Mouse (Mus musculus) gastrocnemius, postnatal 4 days (tissue): ENCODE measurements at regions not wholly inside any gene's neighbourhood (a gene's known extent, or its start where the extent isn't known, plus 50 kb on each side); places are given as distances from the start of the nearest gene placed in this dataset.

Experiments used
- DNase-seq, 2 experiments: peaks; one replicate each; pipeline ENCODE4 v3.0.0; 2021 to 2022; ENCODE audit warnings: low spot score in 2 of 2, mixed read lengths in 2 of 2

GRCm38 (mm10) chr11:31540816-31541215 is 130.9 kb downstream of the Bod1 start:
- DNase-seq = no peak

DNA sequence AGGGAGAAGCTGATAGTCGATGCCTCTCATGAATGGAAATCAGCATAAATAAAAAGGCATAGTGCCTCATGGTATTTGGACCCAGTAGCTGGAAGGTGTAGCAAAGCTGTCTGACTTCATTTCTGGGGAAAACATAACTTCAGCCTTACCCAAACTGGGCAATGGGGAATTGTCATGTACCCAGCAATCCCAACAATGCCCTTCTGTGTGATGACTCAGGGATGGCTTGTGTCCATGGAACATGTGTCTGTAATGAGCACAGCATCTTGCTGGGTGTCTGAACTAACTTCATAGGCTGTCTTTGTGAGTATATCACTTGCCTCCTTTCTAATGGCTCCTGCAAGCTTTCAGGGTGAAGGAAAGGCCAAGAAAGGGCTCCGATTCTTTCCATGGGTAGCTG is 140.3 kb downstream of the Bod1 start:
- no peak for DNase-seq

DNA sequence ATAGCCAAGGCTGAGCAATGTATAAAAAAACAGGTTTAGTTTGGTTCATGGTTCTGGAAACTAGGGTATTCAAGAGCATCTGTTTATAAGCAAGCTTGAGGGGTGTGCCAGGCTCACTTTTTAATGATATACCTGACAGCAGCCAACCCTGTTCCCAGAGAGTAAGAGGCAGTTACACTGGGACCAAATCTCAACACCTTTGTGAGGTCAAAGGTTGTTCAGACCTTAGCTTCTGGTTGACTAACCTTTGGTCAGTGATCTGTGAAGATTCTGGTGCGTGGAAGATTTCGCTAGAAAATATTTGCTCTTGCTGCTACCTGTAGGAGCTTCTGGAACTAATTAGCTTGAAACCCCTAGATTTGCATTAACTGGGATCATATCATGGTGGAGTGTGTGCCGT is 140.8 kb downstream of the Bod1 start:
- no peak for DNase-seq

DNA sequence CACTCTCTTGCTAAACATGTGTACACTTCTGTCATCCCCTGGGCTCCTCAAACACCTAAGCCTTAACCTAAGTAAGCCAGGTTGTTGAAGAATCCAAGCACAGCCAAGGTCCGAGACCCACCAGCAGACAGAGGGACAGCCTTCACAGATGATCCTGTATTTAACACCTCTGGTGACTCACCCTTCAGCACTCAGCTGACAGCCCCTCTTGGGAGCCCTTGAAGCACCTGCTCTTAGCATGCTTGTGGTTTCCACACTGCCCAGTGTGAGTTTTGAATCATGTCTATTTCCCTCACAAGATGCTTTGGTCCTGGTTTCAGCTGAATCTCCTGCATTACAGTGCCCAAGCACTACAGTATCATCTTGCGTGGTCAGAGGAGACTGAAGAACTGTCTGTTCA is 142.0 kb downstream of the Bod1 start:
- no peak for DNase-seq

- no peak for DNase-seq
Observed at GRCm38 (mm10) chr11:31524708-31525107, 147.0 kb downstream of the Bod1 start.

GRCm38 (mm10) chr11:31524065-31524618 is 147.5 kb downstream of the Bod1 start:
- DNase-seq = no peak

GRCm38 (mm10) chr11:31522127-31522526 is 149.6 kb downstream of the Bod1 start:
- DNase-seq = no peak

- DNase-seq = no peak
Observed at GRCm38 (mm10) chr11:31520909-31521308, 150.8 kb downstream of the Bod1 start.

DNA sequence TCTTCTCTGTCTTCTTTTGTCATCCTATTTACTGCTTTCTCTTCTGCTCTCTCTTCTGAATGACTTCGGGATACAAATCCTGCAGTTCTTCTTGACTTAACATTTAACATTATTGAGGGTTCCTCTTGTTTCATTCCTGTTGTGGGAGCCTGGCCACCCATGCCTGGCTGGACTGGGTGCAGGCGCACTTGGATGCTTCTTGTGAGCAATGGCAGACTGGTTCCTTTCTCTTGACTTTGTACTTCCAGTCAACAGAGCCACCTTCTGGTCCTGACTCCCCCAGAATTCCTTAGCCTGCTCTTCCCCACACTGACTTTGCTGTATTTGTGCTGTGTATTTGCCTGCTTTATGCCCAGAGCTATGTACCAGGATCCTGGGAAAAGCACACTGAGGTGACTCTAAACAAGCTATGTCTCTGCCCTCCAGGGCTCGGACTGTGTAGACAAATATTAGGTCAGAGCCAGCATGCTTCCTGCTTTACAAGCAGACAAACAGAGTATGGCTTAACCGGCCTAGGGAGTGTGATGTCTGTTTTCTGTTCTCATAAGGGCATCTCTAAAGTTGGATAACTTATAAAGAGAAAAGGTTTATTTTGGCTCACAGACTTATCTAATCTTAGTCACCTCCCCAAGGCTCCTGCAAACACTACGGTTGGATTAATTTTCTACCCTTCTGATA is 133.5 kb upstream of the Stc2 start:
- DNase-seq = no peak

DNA sequence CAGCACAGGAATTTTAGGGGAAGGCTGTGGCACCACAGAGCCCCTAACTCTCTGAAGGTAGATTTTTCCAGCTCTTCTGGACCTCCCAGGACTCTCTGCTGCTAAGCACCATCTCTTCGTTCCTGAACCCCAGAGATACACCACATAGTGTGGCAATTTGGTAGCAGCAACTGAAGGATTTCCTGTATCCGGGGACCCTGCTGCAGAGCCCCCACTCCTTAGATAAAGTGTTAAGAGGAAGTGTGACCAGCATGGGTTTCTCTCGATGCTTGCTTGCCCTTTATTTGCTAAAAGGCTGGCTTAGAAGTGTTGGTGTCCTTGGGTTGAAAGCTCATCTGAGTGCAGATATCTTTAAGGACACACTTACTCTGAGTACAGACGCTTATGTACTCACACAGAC is 115.6 kb upstream of the Stc2 start:
- no peak for DNase-seq

GRCm38 (mm10) chr11:31481057-31481340 is 111.1 kb upstream of the Stc2 start:
- no peak for DNase-seq

DNA sequence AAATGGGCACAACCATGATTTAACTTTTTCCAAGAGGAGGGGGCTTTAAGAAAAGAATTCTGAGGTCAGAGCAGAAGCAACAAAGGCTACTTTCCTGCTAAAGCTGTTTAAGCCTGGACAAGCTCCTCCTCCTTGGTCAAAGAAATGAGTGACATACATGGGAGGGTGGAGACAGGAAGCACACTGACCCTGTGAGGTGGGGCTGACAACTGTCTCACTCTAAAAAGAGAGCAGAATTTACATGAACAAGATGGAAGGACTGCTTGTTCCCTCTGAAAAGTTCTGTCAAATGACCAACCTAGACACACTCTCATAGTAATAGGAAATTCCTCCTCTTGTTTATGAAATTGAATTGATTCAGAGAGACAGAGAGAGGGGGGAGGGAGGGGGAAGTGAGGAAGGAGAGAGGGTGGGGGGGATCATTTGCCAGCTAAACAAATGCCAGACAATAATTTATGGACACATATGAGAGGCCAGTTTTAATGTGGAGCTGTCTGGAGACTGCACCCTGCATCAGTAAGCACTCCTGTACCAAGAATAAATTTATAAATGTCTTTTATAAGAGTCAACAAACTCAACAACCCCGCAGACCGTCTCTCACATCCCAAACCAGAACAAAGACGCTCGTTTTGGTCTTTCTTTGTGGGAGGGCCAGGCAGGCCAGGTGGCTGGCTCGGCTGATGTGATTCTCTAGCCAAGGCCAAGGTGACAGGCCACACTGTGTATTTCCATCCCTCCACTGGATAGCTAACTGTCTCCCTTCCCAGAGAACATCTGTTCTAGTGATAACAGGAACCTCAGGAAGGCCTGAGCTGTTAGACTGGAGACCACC is 110.6 kb upstream of the Stc2 start:
- no peak for DNase-seq

GRCm38 (mm10) chr11:31477763-31478162 is 107.9 kb upstream of the Stc2 start:
- DNase-seq = no peak

DNA sequence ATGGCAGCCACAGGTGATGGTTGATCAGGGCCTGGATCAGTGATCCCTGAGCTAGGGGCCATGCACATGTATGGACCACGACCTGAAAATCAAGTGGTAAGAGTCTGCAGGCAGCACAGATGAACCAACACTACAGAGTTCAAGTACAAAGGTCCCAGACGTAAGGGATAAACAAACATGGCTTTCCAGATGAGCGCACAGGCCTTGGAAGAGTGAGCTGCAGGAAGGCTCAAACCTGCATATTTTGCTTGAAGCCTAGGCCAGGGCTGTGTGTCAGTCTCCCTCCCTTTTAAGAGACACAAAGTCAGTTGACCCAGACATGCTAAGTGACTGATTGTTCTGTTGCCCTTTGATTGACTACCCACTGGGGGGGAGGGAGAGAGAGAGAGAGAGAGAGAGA is 107.2 kb upstream of the Stc2 start:
- DNase-seq = no peak

- no peak for DNase-seq
Observed at GRCm38 (mm10) chr11:31473017-31473416, 103.1 kb upstream of the Stc2 start.

DNA sequence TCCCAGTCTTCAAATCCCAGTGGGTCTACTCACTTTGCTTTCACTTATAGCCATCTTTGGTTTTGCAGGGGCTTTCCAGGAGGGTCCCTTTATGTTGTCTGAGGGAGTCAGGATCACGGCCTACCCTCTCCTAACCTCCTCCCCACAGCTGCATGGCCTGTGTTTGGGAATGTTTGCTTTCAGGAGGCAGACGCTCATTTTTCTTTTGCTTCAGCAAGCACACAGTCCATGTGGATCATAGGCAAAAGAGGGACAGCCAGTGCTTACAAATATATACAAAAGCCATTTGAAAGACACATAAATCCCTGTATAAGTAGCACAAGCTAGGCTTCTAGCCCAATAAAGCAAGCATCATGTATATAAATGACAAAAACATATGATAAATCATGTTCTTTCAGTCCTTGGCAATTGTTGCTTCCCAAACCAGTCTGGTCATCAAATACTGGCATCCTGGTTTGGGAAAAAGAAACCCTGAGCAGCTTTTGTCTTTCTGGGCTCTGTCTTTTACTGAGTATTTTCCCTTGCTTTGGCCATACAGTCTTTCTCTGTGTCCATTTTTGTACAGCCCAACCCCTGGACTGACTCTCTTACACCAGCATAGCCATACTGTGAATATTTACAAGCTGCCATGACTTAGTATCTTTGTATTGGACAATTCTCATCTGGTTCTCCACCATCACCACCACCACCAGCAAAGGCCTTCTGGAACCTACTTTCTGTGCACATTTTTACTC is 101.0 kb upstream of the Stc2 start:
- no peak for DNase-seq

GRCm38 (mm10) chr11:31464844-31465243 is 95.0 kb upstream of the Stc2 start:
- DNase-seq = no peak

DNA sequence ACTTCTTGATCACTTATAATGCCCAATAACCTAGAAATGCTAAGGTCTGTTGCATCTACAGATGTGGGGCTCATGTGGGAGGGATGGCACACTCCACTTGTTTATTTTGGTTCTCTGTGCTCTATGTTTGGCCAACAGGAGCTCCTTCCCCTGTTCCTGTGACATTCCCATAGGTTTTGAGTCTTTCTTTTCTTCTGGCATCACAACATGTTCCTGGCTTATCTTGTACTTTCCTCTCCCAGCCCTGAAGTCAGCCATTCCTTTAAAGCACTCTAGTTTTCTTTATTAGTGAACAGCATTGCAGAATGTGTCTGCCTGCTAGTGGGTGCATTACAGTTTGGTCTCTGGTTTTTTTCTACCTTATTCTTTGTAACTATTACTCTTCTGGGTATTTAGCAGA is 92.6 kb upstream of the Stc2 start:
- no peak for DNase-seq

DNA sequence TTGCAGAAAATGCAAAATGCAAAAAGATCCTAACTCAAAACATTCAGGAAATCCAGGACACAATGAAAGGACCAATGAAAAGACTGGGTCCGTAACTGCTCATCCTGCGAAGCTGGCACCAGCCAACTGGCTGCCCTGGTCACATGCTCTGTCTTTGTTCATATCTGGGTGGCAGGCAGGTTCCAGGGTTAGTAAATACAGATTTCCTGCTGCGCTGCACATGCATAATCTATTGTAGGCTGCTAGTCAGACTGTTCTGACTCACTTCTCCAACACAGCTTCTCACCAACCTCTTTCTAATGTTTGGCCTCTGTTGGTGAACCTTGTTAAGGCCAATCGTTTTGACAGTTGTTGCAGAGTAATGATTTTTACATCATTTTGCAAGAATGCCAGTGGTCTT is 92.0 kb upstream of the Stc2 start:
- peak in 1 of 2 experiments; percentile 1 for DNase-seq

- DNase-seq = no peak
Observed at GRCm38 (mm10) chr11:31461348-31461747, 91.5 kb upstream of the Stc2 start.

DNA sequence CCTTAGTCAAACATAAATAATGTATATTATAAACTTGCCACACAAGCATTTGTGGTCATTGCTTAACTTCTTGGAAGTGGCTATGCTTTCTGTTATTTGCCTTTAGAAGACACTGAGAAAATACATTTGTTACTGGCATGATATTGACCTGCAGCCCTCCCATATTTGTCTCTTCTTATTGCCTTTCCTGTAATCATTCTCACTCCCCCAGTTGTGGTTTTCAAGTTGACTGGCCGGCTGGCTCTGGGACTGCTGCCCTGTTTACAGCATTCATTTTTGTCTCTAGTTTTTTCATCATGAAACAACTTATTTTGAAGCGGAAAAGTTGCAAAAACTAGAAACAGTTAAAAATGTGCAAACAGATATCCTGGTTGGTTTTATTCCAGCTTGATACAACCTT is 57.5 kb upstream of the Stc2 start:
- DNase-seq = no peak
